7 mouse cellular contexts compared by ENCODE assay signal in genomic region chr12:53124131-53124530, GRCm38 (mm10).
DNase-seq lines count a peak whose midpoint lies in the region; ATAC-seq lines count a peak whose summit lies in the region.

No protein-coding gene starts in this region.

- H3K4me1 ChIP-seq in lung, embryonic 15.5 days: peaks cover 6% of the 10 kb centered on the region
- H3K4me1 ChIP-seq in kidney, embryonic 16.5 days (ENCODE audit: insufficient read depth, low read length): no peaks in the 10 kb centered on the region

- 0 out of 2 replicates have a peak overlapping the region, but pooled peaks have one; percentile 33 for H3K4me2 ChIP-seq in lung, embryonic 15.5 days
- 0 out of 2 replicates have a peak overlapping the region, but pooled peaks have one; percentile 17 for H3K4me2 ChIP-seq in kidney, embryonic 16.5 days (replicated peaks; ENCODE audit: low read depth, low read length)

- H3K27me3 ChIP-seq in lung, embryonic 15.5 days: peaks cover 45% of the 10 kb centered on the region
- no peaks in the 10 kb centered on the region for H3K27me3 ChIP-seq in kidney, embryonic 16.5 days (ENCODE audit: insufficient read depth, low read length)

- no peaks in the 10 kb centered on the region for H3K9me3 ChIP-seq in lung, embryonic 15.5 days
- H3K9me3 ChIP-seq in kidney, embryonic 16.5 days (ENCODE audit: low read length): peaks cover 4% of the 10 kb centered on the region

- no peak overlapping the region for H3K9ac ChIP-seq in lung, embryonic 15.5 days
- no peak overlapping the region for H3K9ac ChIP-seq in kidney, embryonic 16.5 days (replicated peaks; ENCODE audit: low read length)

- 29% methylated on average over 7 of the region's 7 CpGs for WGBS in lung, embryonic 15.5 days
- 54% methylated on average over 7 of the region's 7 CpGs for WGBS in kidney, embryonic 16.5 days

- DNase-seq in lung, adult 18-20 months: no peak
- peak; percentile 21 for DNase-seq in gastrocnemius, postnatal 10 days
- DNase-seq in lung, postnatal 25 days (ENCODE audit: low spot score): peak; percentile 10
- no peak for DNase-seq in thymus, postnatal 36 days
- no peak for DNase-seq in retina, embryonic 14.5 days (ENCODE audit: low spot score)

- no peaks in the 10 kb centered on the region for H3K36me3 ChIP-seq in lung, embryonic 15.5 days
- no peaks in the 10 kb centered on the region for H3K36me3 ChIP-seq in kidney, embryonic 16.5 days (ENCODE audit: insufficient read depth, low read length)

- ATAC-seq in lung, embryonic 15.5 days (ENCODE audit: borderline replicate concordance, extremely low read depth, low FRiP score, low TSS enrichment): peak; percentile 67; the same call in 1 of the 2 replicates
- no peak for ATAC-seq in kidney, embryonic 16.5 days (ENCODE audit: low FRiP score, low TSS enrichment)

- H3K27ac ChIP-seq in lung, embryonic 15.5 days: no peak overlapping the region
- no peak overlapping the region for H3K27ac ChIP-seq in kidney, embryonic 16.5 days (ENCODE audit: low read length)

- no peak overlapping the region for H3K4me3 ChIP-seq in lung, embryonic 15.5 days
- no peak overlapping the region for H3K4me3 ChIP-seq in kidney, embryonic 16.5 days (ENCODE audit: low read length)

Comparison
In these comparisons a context has a peak if more than half of its experiments do, and no peak if none do; other contexts are left out.
1. DNase-seq: peak in gastrocnemius, postnatal 10 days (single experiment) and lung, postnatal 25 days (single experiment); none in lung, adult 18-20 months (0 of 2), thymus, postnatal 36 days (0 of 2) and retina, embryonic 14.5 days (single experiment).